Mouse (Mus musculus): ENCODE measurements around the gene Tbc1d5.
"Not testable (repeated sequence)": the region's sequence is repeated elsewhere in the genome, so short reads cannot be mapped to it uniquely, and the experiment has no call there.

The Tbc1d5 gene

GRCm38 (mm10) chr17:50737068-50737467 is 442.1 kb downstream of the Tbc1d5 start:
- DNase-seq, result no peak

DNA sequence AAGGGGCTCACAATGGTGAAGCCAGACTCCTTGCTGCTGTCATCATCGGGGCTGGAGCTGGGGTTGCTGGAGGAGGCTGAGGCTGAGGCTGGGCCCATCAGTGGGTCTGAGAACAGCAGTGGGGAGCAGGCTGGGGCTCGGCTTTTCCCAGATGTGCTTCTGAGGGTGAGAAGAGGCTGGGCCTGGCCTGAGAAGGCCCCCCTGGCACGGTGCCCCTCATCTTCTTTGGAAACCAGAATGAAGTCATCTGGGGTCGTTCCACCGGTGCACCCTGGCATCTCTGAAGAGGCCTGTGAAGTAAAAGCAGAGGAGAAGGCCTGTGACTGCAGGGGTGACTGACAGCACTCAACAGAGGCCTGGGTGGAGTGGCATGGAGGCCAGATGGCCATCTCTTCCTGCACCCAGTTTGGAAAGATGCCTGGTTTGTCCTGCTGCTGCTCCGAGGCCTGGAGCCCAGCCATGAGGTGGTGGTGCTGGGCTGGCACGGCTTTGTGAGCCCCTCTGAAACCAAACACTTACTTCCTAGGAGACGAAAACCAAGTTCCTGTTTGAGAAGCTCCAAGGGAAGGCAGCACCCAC is 443.1 kb downstream of the Tbc1d5 start:
- no peak for DNase-seq

DNA sequence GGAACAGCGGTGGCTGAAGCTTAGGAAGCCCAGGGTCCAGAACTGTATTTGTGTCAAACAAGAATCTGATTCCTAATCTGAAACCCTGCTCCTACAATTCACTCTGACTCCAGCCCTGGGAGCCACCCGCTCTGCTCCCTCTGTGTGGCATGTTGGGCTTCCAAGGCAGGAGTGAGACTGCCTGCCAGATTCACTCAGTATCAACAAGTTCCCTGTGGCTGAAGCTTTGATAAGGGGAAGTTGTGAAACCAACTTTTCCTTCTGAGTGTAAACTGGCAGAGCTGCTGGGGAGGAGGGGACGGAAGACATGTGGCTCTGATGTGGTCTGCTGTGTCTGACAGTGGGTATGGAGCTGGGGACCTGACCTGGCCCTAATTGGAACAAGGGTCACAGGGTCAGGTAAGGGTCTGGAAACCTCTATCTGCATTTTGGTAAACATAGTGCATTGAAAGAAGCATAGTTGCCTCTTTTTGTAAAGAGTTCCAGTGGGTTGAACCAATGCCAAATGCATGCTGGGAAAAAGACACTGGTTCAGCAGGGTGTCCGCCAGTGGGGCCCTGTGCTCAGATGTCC is 443.7 kb downstream of the Tbc1d5 start:
- DNase-seq, result no peak

DNA sequence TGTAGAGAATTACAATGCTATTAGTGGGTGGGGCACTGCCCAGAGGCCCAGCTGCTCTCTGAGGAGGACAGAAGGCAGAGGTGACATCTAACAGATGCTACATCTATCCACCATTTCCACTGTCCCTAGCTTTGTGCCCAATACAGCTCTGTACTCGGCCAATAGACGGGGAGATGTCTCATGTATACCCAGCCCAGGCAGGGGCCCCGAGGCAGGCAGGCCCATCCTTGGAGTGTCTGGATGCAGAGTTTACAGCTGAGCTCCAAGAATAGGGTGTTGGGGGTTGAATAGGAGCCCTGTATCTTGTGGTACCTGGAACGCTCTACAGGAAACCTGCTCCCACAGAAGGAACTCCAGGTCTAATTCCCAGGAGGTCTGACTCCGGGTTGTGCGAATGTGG is 444.4 kb downstream of the Tbc1d5 start:
- DNase-seq, result no peak

GRCm38 (mm10) chr17:50733390-50733789 is 445.8 kb downstream of the Tbc1d5 start:
- DNase-seq, result no peak

- peak; percentile 21 to 23 for DNase-seq
Observed at GRCm38 (mm10) chr17:50731876-50732275, 447.3 kb downstream of the Tbc1d5 start.

DNA sequence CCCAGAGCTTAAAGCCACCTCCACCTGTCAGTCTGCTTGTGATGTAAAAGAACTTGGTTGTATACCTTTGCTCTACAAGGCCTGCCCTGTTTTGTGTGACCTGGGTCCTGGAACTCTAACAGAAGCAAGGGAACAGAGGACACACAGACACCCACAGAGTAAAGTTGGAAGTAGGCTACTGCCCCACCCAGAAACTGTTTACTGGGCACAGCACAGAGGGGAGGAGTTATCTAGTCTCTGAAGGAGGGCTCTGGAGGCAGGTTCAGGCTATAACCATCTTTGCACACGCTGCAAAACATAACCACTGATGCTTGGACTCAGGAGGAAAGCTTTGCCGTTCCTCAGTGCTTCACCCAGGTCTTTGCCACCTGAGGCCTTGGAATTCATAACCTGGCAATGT is 448.3 kb downstream of the Tbc1d5 start:
- DNase-seq, result no peak

DNA sequence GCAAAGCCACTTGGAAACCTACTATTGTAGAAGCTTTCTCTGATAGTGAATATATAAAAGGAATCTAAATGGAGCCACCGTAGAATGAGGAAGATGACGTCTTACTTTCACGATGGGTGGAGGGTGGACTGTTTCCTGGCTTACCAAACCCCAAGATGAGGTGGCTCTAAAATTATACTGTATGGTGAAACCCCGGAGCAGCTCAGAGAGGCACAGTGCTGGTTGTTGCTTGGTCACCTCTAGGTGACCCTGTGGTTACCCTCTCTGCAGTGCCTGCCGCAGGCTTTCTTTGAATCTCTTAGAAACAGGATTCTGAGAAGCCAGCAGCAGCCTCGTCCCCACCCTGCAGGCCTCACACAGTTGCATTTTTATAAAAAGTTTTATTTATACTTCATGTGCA is 449.6 kb downstream of the Tbc1d5 start:
- DNase-seq, result no peak

- no peak for DNase-seq
Observed at GRCm38 (mm10) chr17:50729031-50729430, 450.1 kb downstream of the Tbc1d5 start.

- no peak for DNase-seq
Observed at GRCm38 (mm10) chr17:50726265-50726664, 452.9 kb downstream of the Tbc1d5 start.

DNA sequence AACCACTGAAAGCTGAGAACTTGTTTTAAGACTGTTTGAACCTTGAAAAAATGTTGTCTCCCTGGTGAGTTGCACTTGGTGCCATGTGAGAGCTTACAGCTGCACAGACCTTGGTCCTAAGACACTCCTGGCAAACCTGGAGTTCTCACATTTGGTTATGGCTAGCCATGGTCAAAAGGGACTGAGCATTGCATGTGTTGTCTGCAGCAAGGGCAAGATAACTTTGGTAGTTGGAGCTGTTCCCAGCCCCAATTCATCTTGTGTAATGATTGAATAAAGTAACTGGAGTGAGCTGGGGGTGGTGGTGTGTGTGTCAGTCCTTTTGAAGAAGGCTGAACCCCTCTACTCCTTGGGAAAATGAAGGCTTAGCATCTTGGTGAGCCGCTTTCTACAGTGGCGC is 454.8 kb downstream of the Tbc1d5 start:
- DNase-seq, result no peak

GRCm38 (mm10) chr17:50717586-50717985 is 461.6 kb downstream of the Tbc1d5 start:
- DNase-seq, result no peak

- no peak for DNase-seq
Observed at GRCm38 (mm10) chr17:50710497-50711222, 468.5 kb downstream of the Tbc1d5 start.

DNA sequence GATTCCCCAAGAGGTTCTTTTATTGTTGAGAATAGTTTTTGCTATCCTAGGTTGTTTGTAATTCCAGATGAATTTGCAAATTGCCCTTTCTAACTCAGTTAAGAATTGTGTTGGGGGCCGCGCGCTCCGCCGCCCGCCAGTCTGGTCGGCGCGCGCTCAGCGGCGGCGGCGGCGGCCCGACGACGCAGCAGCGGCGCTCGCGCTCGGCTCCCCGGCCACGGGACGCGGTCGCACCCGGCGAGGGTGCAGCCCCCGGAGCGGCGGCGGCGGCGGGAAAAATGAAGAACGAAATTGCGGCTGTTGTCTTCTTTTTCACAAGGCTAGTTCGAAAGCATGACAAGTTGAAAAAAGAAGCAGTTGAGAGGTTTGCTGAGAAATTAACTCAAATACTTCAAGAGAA is 480.7 kb downstream of the Tbc1d5 start:
- not testable (repeated sequence) for DNase-seq

GRCm38 (mm10) chr17:50688135-50688534 is 491.0 kb downstream of the Tbc1d5 start:
- no peak for DNase-seq

GRCm38 (mm10) chr17:50687670-50688069 is 491.5 kb downstream of the Tbc1d5 start:
- DNase-seq, result no peak

GRCm38 (mm10) chr17:50684960-50685645 is 494.0 kb downstream of the Tbc1d5 start:
- DNase-seq, result no peak
